Mouse (Mus musculus) A20 (cell line): ENCODE data around the gene Rxrg.
A peak's percentile ranks its signal among the peaks of the same experiment; 100 is the strongest.

Source experiments
- DNase-seq: peaks from one replicate; pipeline ENCODE4 v3.0.0-alpha.2; 2011; ENCODE audit warnings: low read depth, low spot score

Rxrg gene

GRCm38 (mm10) chr1:167644866-167645537 lies 46.8 kb downstream of the Rxrg start:
- DNase-seq, result peak; percentile 13

- DNase-seq, result no peak
These were observed 50.5 kb downstream of the Rxrg start for GRCm38 (mm10) chr1:167648670-167649069.

- no peak for DNase-seq
These were observed 51.0 kb downstream of the Rxrg start for GRCm38 (mm10) chr1:167649122-167649633.

- DNase-seq, result no peak
These were observed 54.2 kb downstream of the Rxrg start for GRCm38 (mm10) chr1:167652336-167652735.

- no peak for DNase-seq
These were observed 60.9 kb downstream of the Rxrg start for GRCm38 (mm10) chr1:167659065-167659464.

- no peak for DNase-seq
These were observed 62.4 kb downstream of the Rxrg start for GRCm38 (mm10) chr1:167660521-167661101.

GRCm38 (mm10) chr1:167661123-167661522 lies 62.9 kb downstream of the Rxrg start:
- DNase-seq, result no peak

- no peak for DNase-seq
These were observed 65.0 kb downstream of the Rxrg start for GRCm38 (mm10) chr1:167663136-167663535.

GRCm38 (mm10) chr1:167669796-167670195 lies 71.6 kb downstream of the Rxrg start:
- DNase-seq, result peak; percentile 29

- DNase-seq, result no peak
These were observed 74.3 kb downstream of the Rxrg start for GRCm38 (mm10) chr1:167672433-167672987.

GRCm38 (mm10) chr1:167679061-167679460 lies 80.9 kb downstream of the Rxrg start:
- no peak for DNase-seq

GRCm38 (mm10) chr1:167688001-167688346 lies 89.8 kb downstream of the Rxrg start:
- no peak for DNase-seq

GRCm38 (mm10) chr1:167688347-167689231 lies 90.4 kb downstream of the Rxrg start:
- no peak for DNase-seq

- no peak for DNase-seq
These were observed 90.9 kb downstream of the Rxrg start, which contains the start of gene Lmx1a for GRCm38 (mm10) chr1:167689232-167689261. TSS of gene Lmx1a (plus strand) at chr1:167689237.
